Mouse (Mus musculus): ENCODE measurements around the gene Mmaa.

The Mmaa gene

DNA sequence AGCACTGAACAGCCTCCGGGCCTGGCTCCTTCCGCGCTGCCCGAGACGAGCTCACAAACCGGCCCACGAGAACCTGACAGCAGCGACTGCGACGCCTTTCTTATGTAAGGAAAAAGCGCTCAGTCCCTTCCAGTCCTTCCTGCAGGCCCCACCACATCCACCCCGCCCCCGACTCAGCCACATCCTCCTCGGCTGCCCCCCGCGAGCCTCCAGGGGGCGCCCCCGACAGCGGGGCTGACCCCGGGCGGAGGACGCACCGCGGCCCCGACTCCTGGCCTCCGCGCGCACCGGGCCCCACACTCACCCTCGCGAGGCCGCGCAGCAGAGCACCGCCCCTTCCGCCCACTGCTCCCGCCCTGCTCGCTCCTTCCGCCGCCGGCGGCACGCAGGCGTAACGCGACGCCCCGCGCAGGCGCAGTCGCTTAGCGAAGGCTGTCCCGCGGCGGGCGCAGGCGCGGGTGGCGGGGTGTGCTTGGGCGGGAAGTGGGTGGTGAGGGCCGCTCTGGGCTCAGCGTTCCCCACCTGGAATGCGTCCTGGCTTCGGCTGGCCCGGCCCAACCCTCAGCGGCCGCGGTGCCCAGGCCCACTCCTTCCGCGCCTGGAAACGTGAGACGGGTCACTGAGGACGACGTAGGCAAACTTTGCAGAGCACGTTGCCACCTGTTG is at the start of gene Mmaa:
TSS of gene Mmaa (minus strand) at position 328 of the 666 bp plus-strand sequence.
- peak; percentile 93 for DNase-seq (ENCODE audit: low spot score)

DNA sequence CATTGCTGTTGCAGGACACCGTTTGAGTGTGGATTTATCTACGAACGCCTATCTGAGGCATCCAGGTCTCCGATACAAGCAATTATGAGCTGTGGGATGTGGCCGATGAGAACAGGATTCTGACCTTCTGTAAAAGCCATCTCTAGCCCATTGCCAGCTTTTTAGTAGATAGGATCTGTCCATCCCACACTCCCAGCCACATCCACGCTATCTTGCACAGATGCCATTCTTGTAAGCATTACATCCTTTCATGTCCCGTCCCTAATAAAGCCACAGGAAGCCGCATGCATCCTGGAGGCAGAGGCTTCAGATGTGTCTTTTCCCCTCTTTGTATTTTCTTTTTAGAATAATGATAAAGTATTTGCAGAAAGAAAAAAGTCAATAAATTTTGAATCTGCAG is 46.5 kb upstream of the Mmaa start:
- no peak for DNase-seq (ENCODE audit: low spot score)

DNA sequence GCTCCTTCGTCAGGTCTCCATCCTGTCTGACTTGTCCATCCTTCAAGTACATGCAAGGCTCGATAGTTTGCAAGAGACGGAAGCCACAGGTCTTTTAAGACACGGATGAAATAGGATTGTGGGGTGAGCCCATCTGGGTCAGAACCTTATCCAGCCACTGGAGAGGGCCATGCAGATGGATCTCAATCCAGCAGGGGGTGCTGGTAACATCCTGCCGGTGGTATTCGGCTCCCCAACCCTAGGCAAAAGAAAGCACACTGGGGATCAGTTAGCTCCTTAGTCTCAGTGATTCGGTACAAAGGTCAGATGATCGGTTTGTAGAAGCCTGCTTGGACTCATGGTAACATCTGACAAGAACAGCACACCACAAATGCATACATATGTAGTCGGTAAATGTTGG is 44.8 kb upstream of the Mmaa start:
- DNase-seq (ENCODE audit: low spot score): no peak

DNA sequence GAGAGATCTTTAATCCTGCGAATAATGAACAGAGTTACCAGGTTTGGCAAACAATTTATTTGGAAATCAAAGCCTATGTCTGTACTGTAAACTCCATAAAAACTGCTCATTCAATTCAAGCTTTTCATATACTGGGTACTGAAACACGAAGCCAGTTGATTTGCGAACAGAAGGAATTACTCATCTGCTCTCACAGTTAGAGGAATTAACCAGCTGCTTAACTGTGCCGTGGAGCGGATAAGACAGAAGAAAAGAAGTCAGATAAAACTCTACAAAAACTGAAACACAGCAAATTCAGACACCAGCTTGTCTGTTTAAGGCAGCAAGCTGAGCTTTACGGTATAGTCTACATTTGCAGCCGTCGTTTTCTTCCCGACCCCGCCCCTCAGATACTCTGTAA is 43.9 kb upstream of the Mmaa start:
- DNase-seq (ENCODE audit: low spot score): no peak

DNA sequence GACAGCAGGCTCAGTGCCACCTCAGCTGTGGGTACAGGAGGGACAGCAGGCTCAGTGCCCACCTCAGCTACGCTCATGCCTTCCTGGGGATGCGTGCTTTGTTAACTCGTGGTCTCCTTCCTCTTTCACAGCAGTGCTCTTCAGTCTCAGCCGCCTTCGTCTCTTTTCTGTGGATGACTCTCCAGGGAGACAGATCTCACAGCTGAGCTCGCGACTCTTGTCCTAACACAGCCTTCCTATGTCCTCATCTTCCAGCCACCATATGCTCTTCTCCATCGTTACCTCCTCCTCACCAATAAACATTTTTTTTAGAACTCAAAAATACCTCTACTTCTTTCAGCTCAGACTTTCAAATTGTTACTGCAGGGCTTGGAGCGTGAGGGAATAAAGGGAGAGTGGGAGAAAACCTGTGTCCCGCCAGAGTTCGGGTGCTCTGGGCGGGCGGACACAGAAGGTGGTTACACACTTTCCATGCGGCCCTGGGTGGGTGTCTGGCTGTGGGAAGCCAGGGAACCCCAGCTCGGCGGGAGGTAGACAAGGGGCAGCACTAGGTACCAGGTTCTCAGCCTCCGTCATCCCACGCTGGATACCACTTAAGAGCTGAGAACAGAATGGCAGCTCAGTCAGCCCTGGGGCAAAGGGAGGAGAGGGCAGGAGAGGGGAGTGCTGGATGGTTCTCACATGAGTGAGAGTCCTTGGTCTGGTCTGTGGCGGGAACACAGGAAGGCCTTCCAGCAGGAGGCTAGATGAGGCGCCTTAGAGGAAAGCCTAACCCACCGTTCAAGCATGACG is 37.6 kb upstream of the Mmaa start:
- DNase-seq (ENCODE audit: low spot score): no peak

DNA sequence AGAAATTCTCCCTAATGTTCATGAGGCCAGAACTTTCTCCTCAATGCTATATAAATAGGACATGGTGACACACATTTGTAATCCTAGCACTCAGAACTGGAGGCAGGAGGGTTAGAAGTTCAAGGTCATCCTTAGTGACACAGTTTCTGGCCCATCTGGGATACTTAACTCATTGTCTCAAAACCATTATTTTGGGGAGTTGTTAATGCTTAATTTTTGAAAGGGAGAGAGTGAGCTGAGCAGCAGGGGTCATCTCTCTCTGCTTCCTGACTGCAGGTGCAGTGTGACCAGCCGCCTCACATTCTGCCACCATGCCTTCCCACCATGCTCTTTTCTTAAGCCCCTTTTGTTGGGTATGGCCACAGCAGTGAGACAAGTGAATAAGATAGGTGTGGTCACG is 36.8 kb upstream of the Mmaa start:
- no peak for DNase-seq (ENCODE audit: low spot score)

DNA sequence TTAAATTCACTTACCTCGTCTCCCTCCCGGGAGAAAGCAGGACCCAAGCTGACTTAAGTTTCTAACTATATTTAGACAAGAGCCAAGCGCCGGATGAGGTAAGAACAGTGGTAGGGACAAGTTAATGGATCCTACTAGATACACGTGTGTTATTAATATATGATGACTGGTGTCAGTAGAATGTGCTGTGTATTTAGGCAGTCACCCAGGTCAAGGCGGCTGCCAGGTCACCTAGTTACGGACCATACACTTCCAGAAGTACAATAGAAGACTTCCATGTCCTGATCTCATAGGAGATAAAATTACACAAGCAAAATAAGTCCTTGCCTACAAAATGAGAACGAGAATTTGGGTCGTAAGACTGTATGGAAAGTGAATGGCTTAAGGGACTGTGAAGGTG is 36.3 kb upstream of the Mmaa start:
- DNase-seq (ENCODE audit: low spot score): no peak

DNA sequence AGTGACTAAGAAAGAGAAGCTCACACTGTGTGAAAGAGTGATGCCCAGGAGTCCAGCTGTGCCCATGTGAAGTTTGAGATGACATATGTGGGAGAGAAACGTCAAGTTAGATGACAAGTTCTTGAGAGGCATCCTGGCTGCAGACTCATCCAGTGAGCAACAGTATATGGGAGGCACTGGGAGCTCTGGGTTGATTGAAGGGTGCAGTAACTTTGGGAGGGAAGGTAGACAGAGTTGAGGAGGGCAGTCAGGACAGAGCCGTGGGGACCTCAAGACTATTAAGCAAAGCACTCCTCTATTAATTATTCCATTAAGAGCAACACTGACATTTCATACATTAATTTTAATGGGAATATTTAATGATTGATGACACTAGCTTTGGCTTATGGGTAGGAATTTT is 35.0 kb upstream of the Mmaa start:
- DNase-seq (ENCODE audit: low spot score): no peak

DNA sequence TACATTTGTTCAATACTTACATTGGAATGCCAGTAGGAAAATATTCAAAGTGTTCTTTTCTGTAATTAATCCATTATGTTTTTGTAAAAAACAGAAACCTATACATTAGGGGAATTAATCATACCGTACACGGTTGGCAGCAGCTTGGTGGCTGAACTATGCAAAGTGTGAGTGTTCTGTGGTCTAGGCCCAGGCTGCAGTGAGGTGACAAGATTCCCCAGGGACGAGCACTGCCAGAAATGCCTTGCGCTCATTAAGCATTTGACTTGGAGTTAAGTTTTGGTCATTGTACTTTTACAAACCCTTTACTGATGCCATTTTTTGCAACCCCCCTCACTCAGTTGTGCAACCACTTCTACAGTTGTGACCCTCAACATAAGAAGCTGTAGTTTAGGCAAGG is 34.4 kb upstream of the Mmaa start:
- no peak for DNase-seq (ENCODE audit: low spot score)

DNA sequence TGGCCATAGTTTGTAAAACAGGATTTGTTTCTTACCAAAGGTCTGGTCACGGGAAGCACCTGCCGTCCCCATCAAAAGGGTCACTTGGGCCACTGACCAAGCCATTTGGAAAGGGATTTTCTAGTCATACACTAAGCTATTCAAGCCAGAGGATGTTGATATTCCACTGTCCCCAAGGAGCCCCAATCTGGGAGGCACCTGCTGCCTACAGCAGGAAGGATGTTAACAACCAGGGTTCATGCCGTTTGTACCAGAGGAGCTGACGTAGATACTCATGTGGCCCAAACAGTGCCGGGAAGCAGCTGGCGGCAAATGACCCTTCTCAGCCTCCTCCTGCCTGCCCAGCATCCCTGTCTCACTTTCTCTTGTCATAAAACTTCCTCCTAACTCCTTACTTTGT is 30.8 kb upstream of the Mmaa start:
- DNase-seq (ENCODE audit: low spot score): no peak

DNA sequence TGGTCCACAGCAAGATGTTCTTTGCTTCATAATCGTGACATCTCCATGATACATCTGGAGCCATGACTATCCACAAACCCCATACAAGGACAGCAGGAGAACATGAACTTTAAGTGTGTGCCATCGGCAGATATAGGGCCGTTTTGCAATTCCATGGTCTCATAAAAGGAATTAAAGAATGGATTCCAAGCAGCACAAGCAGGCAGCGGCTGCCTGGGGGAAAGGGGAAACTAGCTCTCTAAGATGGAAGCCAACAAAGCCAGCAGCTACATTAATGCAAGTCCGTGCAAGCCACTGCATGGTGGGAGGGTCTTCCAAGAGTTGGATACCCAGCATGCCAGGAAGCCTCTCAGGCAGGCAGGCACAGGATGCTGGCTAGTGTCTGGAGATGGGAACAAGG is 30.2 kb upstream of the Mmaa start:
- DNase-seq (ENCODE audit: low spot score): no peak

DNA sequence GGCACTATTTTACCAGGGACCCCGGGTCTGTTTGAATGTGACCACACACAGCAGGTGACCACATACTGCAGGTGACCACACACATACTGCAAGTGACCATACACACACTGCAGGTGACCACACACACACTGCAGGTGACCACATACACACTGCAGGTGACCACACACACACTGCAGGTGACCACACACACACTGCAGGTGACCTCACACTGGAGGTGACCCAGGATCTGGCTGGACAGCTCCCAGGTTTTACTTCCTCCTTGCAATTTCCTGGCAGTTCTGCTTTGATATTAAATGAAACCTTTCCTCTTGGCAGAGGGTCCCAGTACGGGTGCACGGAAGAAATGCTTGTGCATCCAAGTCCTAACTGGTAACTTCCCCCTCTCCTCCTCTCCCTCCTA is 29.3 kb upstream of the Mmaa start:
- no peak for DNase-seq (ENCODE audit: low spot score)

DNA sequence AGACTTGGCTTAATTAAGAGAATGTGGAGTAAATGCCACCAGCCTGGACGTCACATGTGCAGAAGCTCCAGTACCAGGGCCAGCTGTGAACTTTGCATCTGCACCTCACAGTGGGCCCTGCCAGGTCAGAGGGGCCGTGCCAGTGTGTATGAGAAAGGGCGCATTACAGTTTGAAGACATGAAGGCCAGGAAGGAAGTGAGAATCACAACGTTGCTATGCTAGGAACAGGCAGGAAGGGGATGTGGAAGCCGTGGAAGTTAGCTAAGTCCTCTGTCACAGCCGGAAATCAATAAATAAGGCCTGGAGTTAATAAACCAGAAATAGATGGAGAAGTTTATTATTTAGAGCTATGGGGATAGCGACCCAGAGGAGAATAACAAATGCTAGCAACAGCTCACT is 28.4 kb upstream of the Mmaa start:
- DNase-seq (ENCODE audit: low spot score): no peak

DNA sequence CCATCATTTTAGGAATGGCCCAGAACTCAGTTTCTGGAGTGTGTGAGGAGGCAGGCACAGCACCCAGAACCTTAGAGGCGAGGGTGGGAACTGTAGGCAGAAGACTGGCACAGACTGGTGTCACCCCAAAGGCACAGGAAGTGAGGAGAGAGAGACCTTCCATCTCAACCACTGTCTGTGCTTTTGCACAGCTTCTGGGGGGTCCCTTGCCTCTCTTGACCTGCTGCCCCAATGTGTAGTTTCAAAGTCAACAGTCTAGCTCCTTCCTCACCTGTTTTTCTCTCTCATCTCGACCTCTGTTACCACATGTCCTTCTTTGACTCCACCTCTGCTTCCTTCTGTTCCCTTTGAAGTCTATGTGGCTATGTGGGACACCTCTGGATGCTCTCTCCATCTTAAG is 16.1 kb upstream of the Mmaa start:
- no peak for DNase-seq (ENCODE audit: low spot score)

DNA sequence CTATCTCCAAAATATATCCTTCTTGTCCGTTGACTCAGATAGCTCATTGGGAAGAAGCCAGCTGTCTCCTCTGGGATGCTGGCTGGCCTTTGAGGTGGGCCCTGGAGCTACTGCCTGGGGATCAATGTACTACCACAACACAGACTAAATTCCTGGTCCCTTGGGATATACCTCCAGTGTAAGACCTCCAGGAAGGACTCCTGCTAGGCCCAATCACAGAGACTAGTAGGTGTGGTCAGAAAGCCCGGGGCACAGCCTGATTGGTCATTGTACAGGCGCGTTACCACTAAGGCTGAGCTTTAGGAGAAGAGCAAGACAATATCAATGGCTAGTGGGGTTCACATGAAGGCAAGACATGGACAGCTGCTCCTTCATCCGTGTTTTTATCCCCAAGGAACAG is 11.2 kb upstream of the Mmaa start:
- no peak for DNase-seq (ENCODE audit: low spot score)

DNA sequence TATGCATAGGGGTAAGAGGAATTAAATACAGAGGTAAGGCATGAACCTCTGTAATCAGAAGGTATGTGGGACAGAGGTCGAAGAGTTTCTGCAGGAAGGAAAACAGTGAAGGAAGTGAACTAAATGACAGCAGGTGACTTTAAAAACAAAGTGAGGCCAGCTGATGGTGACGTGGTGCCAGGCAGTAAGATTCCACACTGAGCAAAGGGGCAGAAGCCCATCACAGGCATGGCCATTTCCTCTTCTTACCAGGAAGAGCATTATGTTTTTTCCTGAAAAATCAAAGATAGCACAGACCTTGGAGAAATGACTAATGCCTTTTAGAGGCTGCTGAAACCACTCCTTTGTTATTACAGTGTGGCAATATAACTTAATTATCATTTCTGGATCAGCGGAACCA is 6.8 kb upstream of the Mmaa start:
- no peak for DNase-seq (ENCODE audit: low spot score)

DNA sequence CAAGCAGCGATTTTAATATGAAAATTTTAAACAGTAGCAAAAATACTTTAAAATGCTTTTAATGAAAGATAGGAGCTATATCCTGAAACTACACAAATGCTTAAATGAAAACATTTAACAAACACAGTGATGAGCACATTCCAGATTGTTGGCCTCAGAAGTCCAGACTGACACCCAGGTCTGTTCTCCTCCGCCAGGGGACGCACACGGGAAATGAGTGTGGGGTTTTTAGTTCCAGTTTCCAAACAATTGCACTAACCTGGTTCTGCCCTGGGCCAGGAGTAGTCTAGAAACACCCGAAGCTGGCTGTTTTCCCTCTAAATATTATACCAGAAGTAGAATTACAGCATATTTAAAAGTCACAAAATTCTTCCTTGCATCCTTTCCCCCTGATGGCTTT is 5.0 kb upstream of the Mmaa start:
- DNase-seq (ENCODE audit: low spot score): no peak

DNA sequence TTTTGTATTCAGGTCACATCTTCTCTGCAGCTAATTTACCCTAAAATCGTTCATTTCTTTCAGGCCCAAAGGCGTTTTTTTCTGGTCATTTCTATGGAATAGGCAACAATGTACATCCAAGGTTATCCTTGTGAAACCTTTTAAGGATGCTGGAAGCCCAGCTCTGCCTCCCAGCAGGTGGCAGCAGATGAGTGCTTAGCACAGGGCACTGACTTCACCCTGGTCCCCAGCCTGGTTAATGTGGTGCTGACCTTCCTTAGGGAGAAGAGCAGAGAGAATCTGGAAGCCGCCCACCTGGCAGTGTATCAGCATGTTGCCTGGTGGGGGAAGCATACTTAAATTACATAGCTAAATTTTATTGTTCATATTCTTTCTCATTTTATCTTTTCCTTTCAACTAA is 3.0 kb upstream of the Mmaa start:
- no peak for DNase-seq (ENCODE audit: low spot score)

DNA sequence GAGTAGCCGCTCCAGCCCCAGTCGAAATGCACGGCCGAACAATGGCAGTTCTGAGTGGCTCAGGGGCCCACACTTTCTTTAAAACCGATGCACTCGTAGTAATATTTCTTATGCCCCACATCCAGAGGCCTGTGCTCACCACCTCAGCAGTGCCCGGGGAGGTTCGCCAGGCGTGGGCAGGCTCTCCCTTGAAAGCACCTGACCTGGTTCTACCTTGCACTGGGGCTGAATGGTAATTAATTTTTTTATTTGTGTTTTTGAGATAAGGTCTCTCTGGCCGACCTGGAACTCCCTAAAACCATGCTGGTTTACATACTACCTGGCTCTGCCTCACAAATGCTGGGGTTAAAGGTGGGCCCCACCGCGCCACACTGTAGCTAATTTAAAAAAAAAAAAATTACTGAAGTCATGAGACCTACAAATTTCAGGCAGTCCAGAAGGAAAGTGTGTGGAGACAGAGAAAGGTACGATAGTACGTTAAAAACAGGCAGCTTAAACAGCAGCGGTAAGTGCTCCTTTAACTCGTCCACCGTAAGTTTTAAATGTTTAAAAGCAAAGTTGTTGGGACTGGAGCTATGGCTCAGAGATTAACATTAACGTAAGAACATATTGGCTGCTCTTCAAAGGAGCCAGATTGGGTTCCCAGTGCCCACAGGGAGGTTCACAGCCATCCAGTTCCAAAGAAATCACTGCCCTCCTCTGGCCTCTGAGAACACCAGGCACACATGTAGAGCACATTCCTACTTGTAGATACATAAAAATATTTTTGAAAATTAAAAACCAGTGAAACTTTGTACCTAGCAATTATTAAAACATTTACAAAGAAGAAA is 754 bp upstream of the Mmaa start:
- DNase-seq (ENCODE audit: low spot score): no peak

DNA sequence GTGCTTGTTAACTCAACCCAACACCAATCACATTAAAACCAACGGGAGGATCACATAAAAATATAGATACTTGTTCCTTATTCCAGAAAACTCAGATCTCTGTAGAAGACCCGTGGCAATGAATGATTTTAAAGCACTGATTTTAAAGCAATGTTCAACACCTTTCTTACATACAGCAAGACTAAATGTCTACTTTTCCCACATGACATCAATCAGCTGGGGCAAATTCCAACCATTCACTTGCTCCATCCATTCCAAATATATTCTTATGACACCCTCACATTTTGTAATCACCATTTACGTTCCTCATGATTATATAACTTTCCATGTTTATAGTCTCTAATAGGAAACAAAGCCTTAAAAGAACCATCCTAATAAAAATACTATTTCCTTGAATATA is 896 bp downstream of the Mmaa start:
- no peak for DNase-seq (ENCODE audit: low spot score)

DNA sequence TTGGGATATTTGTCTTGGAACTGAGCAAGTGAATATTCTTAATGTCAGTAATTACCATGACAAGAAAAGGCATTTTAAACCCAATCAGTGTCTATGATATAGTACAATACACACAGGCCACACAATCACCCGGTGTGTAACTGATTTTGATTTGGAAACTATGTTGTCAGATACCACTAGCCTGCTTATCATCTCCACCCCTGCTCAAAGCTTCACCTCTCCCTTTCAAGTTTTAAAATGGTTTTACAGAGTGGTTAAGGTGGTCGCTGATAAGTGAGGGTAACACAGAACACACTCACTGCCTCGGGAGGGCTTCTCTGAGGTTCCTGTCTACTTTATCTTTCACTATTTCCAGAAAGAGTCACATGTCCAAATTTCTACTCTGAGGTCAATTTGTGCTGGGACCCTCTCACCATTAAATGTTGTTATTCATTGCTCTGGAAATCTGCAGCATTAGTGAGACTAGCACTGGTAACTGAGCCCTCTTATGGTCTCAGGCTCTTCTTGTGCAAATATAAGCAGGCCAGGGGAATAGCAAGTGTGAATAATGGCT is 1.9 kb downstream of the Mmaa start:
- DNase-seq (ENCODE audit: low spot score): no peak

DNA sequence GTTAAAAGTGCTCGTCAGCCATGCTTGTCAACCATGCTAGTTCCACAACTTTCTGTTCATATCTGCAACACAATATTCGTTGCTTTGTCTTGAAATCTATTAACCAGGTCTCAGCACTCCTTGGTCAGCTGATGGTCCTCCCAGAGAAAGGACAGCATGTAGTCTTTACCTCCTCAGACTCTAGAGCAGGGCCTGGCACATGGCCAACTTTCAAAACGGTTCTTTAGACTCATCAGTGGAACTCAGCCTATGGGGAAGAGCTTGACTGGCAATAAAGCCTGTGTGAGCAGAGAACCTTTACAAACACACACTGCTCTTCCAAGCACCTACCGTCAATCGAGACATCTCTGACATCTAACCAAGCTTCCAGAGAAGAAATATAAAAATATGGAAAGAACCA is 5.1 kb downstream of the Mmaa start:
- no peak for DNase-seq (ENCODE audit: low spot score)

DNA sequence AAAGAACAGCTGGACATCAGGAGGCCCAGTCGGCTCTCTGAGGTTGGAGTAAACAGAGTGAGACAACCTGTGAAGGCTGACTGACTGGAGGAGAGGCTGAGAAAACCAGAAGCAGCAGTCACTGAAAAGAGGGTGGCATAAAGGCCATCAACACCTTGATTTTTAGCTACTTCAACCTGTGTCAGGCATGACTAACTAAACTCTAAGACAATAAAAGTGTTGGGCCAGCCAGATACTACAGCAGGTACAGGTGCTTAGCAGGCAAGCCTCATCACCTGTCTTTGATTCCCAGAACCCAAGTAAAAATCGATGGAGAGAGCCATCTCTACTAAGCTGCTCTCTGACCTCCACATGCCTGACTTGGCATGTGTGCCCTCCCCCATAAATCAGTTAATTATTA is 6.1 kb downstream of the Mmaa start:
- no peak for DNase-seq (ENCODE audit: low spot score)
